Mouse (Mus musculus): ENCODE measurements around the gene Cd3e. TPM values are rescaled to one million over a fixed set of nuclear protein-coding genes. Genes with fewer than 3 reads are reported as not detected.
A peak's percentile ranks its signal among the peaks of the same experiment; 100 is the strongest.

Cd3e gene
- total RNA-seq, 2 experiments from 2014 or later = not detected

DNA sequence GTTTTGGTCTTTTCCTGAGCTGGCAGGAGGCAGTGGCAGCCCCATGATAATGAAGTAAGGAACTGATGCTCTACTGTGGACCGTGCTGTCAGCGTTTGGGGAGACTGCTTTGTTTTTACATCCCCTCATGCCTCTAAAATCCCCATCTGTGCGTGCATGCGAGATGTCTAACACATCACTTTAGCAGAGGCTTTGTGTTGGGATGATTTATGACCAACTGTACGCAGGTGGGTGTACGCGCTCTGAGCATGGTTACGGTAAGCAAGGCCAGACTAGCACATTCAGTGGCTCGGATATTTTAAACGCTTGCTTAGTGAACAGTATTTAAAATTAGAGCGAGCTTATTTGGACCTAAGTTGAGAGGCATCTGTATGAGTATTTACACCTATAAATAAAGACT is 8.6 kb upstream of the Cd3e start:
- no peak for DNase-seq (ENCODE audit: low spot score in 2 of 2)

DNA sequence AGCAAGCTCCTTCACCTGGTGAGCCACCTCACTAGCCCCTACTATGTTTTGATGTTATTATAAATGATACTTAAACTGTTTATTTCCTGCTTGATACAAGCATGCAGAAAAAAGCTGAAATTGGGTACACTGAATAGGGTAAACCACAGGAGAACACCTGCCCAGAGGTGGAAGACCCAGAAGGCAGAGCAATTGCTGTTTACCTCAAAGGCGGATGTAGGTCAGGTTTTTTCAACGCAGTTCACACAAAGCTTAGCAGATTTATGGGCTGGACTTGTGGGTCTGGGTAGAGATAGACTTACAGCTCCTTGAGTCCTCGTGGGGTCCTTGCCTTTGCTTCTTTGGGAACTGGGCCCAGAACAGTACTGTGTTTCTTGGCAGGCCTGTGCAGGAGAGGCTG is 6.4 kb upstream of the Cd3e start:
- no peak for DNase-seq (ENCODE audit: low spot score in 2 of 2)

DNA sequence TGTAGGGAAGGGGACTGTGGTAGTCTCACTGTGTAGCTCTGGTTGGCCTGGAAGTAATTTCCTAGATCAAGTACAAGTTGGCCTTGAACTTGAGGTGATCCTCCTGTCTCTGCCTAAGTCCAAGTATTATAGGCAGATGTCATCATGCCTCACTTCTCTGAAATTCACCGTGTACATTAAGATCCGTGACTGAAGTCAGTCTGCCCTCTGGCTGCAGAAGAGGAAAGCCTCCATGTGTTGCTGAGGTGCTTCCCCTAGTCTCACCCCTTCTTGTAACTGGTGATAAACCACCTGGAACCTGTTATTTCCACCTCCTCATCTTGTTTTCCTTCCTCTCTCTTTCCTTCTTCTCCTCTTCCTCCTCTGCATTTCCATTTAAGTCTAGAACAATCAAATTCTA is 5.5 kb upstream of the Cd3e start:
- DNase-seq (ENCODE audit: low spot score in 2 of 2) = no peak

DNA sequence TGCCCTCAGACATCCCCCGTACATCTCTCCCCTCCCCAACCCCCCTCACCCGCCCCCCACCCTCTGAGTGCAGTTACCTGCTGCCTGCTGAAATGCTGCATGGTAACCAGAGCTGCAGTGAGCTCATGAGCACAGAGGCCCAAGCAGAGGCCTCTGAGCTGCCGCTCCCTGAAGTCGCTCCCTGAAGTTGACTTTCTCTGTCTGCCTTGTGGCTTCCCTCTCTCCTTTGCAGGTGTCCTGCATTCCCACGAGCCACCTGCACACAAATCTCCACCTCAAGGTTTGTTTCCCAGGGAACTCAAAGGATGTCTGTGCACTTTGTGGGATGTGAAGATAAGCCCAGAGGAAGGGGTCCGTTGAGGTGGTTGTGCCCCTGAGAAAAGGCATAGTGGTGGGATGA is 1.9 kb upstream of the Cd3e start:
- DNase-seq (ENCODE audit: low spot score in 2 of 2) = no peak

DNA sequence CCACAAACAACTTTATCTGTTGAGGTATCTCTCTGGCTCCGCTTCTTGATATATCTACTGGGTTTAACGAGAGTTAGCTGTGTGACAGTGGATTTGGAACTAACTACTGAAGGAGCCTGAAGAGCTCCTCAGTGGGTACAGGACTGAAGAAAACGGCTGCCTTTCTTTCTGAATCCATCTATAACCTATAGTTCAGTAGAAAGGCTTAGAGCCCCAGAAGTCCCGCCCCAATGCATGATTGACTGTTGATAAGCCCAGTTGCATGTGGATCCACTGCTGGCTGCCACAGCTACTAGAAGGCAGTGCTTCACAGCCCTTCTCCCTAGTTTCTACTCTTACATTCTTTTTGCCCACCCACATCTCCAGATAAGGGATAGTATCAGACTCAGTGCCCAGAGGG is 1.0 kb upstream of the Cd3e start:
- DNase-seq (ENCODE audit: low spot score in 2 of 2) = no peak

DNA sequence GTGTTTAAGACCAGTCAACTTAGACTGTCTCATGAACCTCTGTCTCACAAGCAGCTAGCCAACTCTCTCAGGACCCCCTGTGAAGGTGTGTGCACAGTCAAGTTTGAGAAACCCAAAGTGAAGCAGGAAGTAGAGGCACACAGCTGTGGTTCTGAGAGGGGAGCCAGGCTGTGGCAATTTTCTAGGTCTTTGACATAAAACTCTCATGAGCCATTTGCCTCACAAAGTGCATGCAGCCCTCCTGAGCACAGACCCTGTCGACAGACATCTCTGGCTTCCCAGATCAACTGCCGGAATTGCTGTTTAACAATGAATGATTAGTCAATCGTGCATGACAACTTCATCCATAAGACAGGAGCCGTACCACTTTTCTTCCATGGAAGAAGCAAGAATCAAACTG is 1.1 kb downstream of the Cd3e start:
- no peak for DNase-seq (ENCODE audit: low spot score in 2 of 2)

DNA sequence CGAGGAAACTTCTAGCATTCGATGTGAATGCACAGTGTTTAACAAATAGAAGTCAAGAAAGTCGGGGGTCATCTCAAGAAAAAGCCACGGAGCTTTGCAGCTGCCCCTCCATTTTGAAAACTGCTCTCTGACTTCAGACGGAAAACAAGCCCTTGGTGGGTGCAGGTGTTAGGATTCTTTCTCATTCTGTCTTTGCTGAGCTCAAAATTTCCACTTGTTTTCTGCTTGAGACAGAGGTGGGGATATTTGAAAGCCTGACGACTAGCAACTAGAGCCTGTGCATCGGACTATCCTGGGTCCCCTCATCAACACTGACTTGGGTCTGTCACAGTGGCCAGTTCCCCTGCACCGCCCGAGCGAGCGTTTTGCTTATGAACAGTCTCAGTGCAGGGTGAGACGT is 2.0 kb downstream of the Cd3e start:
- DNase-seq (ENCODE audit: low spot score in 2 of 2) = no peak

DNA sequence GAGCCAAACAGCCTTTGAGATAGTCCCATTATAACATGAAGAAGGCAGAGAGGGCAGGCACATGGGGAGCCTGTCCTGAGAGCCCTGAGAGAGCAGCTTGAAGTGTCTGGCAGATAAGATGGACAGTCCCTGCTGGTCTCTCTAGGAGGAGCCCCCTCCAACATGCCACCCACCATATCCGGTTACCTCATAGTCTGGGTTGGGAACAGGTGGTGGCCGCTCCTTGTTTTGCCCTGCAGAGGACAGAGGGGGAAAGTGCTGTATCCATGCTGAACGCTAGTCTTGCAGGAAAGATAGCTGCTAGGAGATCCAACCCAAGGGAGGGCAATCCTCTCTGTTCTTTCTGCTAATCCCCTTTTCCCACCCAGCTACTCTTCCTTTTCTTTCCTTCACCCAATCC is 9.2 kb downstream of the Cd3e start:
- DNase-seq (ENCODE audit: low spot score in 2 of 2) = no peak

DNA sequence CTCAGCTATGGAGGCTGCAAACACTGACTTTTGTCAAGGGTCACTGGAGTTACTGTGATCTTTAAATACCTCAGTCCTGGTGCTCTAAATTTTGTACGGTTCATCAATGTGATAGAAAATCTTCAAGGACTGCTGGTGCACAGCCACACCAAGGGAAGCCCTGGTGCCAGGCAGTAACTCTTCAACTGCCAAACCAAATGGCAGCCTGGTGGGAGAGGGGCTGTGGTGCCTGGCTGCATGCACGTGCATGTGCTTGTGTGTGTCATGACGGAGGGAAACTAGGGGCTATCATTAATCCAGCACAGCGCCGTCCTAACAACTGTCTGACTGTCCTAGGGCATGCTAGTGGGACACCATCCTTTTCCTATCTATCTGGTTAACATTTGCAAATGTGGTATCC is 9.7 kb downstream of the Cd3e start:
- no peak for DNase-seq (ENCODE audit: low spot score in 2 of 2)

DNA sequence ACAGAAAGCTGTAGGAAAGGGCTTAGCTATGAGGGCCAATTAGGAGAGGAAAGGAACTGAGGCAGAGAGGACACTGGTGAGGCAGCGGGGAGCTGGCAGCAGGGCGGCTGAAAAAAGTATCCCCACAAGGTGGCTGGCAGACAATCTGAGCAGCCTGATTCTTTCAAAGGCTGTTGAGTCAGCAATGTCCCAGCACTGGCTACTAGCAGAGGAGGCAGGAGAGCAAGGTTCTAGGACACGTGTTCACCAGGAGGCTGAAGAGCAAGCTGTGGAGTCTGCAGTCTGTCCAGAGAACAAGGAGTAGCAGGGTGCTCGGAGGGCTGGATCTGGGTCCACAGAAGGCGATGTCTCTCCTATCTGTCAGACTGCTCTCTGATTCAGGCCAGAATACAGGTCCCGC is 10.3 kb downstream of the Cd3e start:
- peak; percentile 8 to 10 for DNase-seq (ENCODE audit: low spot score in 2 of 2)

DNA sequence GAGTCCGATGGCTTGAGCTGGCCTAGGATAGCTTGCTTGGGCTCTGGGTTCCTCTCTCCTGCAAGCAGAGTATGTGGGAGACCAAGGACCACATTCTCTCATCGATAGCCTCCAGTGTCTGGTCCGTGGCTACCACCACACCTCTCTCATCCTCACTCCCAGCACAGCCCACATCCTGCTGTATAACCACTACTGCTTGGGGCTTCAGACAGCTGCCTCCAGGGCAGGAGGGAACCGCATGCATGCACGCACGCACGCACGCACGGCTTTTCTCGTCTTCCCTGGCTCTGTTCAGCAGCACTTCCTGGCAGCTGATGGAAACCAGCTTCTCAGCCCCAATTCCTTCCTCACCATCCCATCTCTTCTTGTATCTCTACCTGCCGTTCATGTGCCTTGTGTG is 11.3 kb downstream of the Cd3e start:
- DNase-seq (ENCODE audit: low spot score in 2 of 2) = no peak

DNA sequence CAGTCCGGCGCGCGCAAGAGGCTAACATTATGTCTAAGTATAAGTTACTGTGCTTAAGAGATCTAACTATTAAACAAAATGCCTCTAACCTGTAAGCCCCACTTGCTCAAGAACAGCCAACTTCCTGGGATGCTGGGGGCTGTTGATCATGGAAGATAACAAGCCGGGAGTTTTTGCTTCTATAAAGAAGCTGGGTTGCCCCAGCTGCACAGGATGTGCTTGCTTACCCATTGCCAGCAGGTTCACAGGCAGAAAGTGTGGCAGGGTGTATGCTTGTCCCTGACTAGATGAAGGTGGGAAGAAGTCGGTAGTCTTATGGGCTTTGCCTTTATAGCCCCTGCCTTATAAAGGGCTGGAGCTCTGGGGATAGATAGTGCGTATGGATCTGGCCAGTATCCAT is 12.8 kb downstream of the Cd3e start:
- DNase-seq (ENCODE audit: low spot score in 2 of 2) = no peak

DNA sequence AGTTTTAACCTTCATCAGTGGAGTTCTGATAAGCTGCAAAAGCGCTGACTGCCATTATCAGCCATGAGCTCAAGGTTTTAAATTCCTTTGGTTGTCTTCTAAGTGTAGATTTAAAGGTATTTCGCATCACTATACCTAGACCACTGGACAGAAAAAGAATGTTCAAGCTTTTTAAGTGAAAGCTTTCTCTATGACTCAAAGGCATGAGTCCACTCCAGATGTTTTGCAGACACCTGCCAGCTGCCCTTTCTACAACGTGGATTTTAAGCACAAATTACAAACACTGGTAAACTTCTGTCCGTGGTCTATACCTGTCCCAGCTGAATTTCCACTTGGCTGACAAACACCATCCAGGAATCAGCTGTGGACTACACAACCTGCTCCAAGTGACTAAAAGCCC is 14.5 kb downstream of the Cd3e start:
- DNase-seq (ENCODE audit: low spot score in 2 of 2) = no peak

DNA sequence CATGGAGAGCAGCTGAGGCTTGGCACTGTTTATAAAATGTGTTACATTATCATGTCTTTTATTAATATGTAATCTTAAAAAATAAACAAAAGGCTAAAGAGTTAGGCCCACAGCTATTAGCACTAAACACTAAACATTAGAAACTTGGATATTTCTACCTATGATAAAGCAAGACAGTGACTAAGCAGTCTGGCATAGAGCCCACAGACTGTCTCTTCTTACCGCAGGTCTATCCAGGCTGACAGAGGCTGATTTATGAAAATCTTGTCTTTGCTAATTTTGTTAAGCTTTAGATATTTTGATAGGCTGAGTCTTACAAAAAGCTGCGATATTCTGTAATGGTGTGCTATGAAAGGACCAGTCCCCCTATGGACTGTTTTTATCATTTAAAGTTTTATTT is 16.2 kb downstream of the Cd3e start:
- no peak for DNase-seq (ENCODE audit: low spot score in 2 of 2)

DNA sequence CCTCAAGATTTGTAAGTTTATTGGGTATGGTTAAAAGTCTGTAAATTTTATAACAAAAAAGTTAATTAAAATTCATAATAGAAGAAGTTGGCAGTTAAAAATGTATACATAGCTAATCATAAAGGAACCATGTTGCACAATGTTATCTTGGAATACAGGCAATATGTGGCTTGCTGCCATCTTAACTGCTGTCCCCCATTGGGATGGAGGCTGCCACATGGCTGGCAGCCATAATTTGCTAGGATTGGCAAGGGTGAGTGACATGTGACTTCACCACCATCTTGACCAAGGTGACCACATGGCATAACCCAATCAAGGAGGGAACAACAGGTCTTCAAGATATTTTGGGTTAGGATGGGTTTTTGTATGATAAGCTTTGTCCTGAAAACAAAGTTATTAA is 17.2 kb downstream of the Cd3e start:
- no peak for DNase-seq (ENCODE audit: low spot score in 2 of 2)

DNA sequence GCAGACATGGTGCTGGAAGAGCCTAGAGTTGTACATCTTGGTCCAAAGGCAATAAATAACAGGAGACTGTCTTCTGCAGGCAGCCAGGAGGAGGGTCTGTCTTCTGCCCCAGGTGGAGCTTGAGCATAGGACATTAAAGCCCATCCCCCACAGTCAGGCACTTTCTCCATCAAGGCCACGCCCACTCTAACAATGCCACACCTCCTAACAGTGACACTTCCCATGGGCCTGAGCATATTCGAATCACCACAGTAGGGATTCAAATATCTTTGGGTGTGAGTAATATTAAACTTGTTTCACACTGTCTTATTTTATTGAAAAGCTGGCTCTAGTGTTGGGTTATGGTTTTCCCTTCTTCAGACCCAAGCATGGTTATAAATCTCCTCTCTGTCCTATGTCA is 17.6 kb downstream of the Cd3e start:
- DNase-seq (ENCODE audit: low spot score in 2 of 2) = no peak

DNA sequence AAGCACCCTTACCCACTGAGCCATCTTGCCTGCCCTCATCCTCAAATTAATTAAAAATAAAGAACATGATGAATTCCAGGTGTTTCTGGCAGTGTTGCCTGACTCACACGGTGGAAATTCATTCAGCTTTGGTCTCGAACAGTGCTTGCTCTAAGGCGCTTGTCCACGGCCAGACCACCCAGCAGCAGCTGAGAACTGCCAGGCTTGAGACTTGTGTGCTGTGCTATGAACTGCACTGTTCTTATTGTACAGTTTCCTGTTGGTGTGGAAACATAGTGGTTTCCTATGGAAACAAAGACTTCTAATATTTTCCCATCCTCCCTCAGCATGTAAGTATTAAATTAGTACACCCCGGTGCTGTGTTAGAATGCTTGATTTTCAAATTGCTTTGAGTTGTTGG is 22.5 kb downstream of the Cd3e start:
- DNase-seq (ENCODE audit: low spot score in 2 of 2) = no peak

DNA sequence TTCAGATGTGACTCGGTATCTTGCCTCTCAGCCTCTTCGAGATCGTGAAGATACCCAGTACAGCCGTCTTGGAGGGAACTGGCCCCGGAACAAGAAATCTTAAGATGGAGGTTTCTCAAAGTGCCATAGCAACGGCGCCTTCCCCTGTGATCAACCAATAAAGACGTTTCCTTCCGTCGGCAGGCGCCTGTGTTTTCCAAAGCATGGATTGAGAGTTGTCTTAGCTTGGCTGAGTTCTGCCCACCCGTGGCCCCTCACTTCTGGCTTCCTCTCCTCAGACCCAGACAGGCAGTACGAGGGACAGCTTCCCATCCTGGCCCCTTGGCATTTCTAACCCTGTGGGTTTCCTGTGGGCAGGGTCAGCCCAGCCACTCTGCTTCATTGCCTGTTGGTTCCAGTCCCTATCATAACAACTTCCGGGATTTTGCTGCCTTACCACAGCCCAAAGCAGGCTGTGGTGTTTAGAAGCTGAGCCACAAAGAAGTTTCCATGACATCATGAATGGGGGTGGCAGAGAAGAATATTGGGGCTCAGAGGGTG is 23.1 kb downstream of the Cd3e start:
- no peak for DNase-seq (ENCODE audit: low spot score in 2 of 2)

DNA sequence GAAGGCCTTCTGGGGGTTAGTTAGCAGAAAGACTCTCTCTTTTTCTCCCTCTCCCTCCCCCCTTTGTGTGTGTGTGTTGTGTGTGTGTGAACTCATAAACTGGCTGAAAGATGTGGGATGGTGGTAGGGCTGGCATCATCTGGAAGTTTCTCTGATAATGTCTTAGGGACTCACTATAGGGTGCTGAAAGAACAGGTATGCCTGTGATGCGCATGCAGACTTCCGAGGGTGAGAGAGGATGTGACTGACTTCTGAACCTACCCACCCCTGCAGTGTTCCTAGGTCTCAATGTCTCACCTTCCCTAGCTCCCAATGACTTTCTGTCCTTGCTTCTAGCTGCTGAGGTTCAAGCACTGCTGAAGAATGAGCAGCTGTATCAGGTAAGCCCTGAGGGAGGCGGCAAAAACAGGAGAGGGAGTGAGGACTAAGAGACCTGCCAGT is 23.7 kb downstream of the Cd3e start:
- no peak for DNase-seq (ENCODE audit: low spot score in 2 of 2)

DNA sequence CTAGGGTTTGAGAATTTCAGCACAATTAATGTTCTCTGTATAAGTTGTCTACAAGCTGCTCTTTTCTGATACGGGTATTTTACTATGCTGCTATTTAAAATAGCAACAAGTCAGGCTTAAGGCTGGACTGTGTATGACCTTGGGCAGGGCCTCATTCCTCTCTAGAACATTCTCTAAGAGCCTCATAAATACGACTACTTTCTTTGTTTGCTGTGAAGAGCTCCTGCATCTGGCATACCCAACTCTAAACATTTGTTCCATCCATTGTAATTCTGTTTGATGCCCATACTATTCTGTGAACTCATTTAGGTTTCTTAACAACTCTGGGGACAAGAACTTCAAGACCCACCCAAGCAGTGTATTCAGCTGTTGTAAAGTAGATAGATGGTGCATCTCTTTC is 26.4 kb downstream of the Cd3e start:
- no peak for DNase-seq (ENCODE audit: low spot score in 2 of 2)

DNA sequence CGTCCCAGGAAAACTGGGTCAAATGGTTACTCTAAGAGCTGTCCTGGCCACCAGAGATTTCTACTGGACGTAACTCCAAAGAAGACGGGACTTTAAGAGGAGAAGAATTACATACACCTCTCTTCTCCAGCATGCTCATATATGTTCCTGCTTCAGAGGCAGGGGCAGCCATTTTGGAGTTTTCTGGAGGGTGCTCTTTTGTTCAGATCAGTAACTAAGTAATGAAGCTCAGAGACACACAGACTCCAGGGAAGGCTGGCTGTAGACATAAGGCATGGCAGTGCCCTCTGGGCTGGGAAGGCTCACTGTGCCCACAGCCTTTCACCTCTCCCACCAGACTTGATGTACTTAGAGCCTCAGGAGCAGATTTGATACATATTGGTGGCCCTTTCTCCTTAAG is 26.9 kb downstream of the Cd3e start:
- DNase-seq (ENCODE audit: low spot score in 2 of 2) = no peak

DNA sequence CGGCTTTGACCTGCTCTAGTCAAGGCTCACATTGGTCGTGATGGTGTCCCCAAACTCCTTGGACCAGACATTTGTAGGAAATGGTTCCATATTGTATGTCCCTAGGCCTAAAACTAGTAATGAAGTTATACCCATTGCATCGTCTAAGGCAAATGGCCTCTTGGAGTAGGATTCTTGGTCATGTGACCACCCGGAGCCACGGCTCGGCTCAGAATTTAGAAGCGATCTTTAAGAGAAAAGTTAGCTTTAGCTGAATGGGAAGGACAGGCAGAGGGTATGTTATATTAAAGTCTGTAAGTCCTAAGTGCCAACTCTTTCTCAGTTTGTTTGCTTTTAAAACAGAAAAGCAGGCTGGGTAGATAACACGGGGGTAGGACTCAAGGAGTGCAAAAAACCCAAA is 27.3 kb downstream of the Cd3e start:
- DNase-seq (ENCODE audit: low spot score in 2 of 2) = no peak

DNA sequence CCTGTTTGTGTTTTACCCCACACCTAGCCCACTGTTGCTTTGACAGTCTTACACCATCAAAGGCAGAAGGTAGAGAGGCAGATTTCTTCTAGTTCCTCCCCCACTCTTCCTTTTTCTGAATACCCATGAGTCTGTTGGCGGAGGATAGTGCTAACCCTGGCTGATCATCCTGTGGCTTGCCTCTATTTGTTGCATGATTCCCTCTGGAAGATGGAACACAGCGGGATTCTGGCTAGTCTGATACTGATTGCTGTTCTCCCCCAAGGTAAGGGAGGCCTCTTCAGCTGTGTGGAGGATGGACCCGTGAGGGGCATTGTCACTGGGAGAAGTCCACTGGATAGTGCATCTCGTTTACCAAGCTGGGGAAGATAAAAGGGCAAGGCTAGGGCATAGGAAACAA is 27.8 kb downstream of the Cd3e start, which contains the start of gene Cd3d:
Gene Cd3d, plus strand, starts transcription at position 111 of the 400 bp plus-strand sequence.
- no peak for DNase-seq (ENCODE audit: low spot score in 2 of 2)

DNA sequence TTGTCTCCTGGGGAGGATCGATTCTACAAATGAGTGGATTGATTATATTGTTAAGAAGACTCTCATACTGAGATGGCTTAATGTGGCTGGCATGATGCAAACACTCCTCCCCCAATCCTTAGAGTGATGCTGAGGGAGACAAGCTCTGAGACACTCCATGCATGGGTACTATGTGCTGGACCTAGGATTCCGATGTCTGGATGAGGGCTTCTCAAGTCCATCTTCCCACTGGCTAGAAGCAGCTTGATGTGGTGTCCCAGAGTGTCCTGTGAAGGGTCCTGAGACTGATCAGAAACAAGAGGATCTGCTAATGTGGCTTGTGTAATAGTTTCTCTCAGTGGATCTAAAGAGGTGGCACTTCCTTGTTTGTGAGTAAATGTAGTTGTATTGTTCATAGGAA is 28.3 kb downstream of the Cd3e start:
- no peak for DNase-seq (ENCODE audit: low spot score in 2 of 2)

Measured in layer of hippocampus, postnatal 10 days (tissue).